Mouse (Mus musculus): ENCODE measurements around the gene Pax4. TPM values are rescaled to one million over a fixed set of nuclear protein-coding genes. Genes with fewer than 3 reads are reported as not detected.
A peak's percentile ranks its signal among the peaks of the same experiment; 100 is the strongest.

Gene Pax4
- 0.39 and 0.69 TPM in 2 replicates for polyA plus RNA-seq (2012; rRNA removed)

DNA sequence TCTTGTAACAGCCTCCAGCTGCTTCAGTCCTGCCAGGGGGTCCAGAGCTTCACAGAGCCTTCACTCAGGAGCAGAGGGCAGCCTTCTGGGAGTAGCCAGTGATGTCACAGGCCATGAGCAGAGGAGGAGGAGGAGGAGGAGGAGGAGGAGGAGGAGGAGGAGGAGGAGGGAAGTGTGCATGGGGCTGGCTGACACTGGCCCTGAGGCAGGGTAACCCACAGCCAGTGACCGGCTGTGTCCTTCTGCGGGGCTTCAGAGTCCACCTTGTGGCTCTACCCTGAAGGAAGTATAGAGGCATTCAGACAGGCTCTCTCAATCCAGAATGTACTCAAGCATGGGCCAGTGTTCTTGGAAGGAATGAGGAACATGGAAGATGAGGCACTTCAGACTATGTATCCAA lies at the start of gene Pax4:
Gene Pax4 (minus strand): TSS at position 101 of the 400 bp plus-strand sequence.
- WGBS, result 80% methylated on average over 2 of the region's 2 CpGs
- peaks cover 5% of the 10 kb centered on the region for H3K27me3 ChIP-seq (ENCODE audit: control insufficient read depth, insufficient read depth, low read length)
- no peak within 1 kb of the TSS for H3K27ac ChIP-seq (ENCODE audit: insufficient read depth, low read depth, low read length)
- H3K4me1 ChIP-seq (ENCODE audit: control insufficient read depth, insufficient read depth, insufficient read length, low read length), result peaks cover 2% of the 10 kb centered on the region; the same call in 1 of the 2 replicates
- TF ChIP-seq POLR2A (IDR thresholded peaks at IDR 0.05; ENCODE audit: low read depth, low read length) (no peak), CTCF (IDR thresholded peaks at IDR 0.05; ENCODE audit: extremely low read depth, insufficient read length, insufficient replicate concordance, low read depth, low read length) (no peak)
- H3K4me3 ChIP-seq (ENCODE audit: low read depth, low read length), result no peak within 1 kb of the TSS
- H3K36me3 ChIP-seq (ENCODE audit: control insufficient read depth, insufficient read depth, low read length), result no peaks in the 10 kb centered on the region

GRCm38 (mm10) chr6:28497837-28498236 lies 48.7 kb upstream of the Pax4 start:
- Histone ChIP-seq H3K27ac (ENCODE audit: insufficient read depth, low read depth, low read length) (no peak overlapping the region), H3K27me3 (ENCODE audit: control insufficient read depth, insufficient read depth, low read length) (no peaks in the 10 kb centered on the region), H3K4me3 (ENCODE audit: low read depth, low read length) (no peak overlapping the region), H3K36me3 (ENCODE audit: control insufficient read depth, insufficient read depth, low read length) (peaks cover 6% of the 10 kb centered on the region), H3K4me1 (ENCODE audit: control insufficient read depth, insufficient read depth, insufficient read length, low read length) (no peaks in the 10 kb centered on the region)
- TF ChIP-seq CTCF (IDR thresholded peaks at IDR 0.05; ENCODE audit: extremely low read depth, insufficient read length, insufficient replicate concordance, low read depth, low read length) (no peak), POLR2A (IDR thresholded peaks at IDR 0.05; ENCODE audit: low read depth, low read length) (no peak)
- WGBS, result 39% methylated on average over 5 of the region's 5 CpGs

- Histone ChIP-seq H3K4me1 (ENCODE audit: control insufficient read depth, insufficient read depth, insufficient read length, low read length) (peaks cover 6% of the 10 kb centered on the region), H3K27ac (ENCODE audit: insufficient read depth, low read depth, low read length) (no peak overlapping the region), H3K4me3 (ENCODE audit: low read depth, low read length) (no peak overlapping the region), H3K27me3 (ENCODE audit: control insufficient read depth, insufficient read depth, low read length) (no peaks in the 10 kb centered on the region), H3K36me3 (ENCODE audit: control insufficient read depth, insufficient read depth, low read length) (peaks cover 10% of the 10 kb centered on the region)
- TF ChIP-seq CTCF (IDR thresholded peaks at IDR 0.05; ENCODE audit: extremely low read depth, insufficient read length, insufficient replicate concordance, low read depth, low read length) (no peak), POLR2A (IDR thresholded peaks at IDR 0.05; ENCODE audit: low read depth, low read length) (no peak)
Measured at GRCm38 (mm10) chr6:28491198-28491597, 42.0 kb upstream of the Pax4 start.

DNA sequence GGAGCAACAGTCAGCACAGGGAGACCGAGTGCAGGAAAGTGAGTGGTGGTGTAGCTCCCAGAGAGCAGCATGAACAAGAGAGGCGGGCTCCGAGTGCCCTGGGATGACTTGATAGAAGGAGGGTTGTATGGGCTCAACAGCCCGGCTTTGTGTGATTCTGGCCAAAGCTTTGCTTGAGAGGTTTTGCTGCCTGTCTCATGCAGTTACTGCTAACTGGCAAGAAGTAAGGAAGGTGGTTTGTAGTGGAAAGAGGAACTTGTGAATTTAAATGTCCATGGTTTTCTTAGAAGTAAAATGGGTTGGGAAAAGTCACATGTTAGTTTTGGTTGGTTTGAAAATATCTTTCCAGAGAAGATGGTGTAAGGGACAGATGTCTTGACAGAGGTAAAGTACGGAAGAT lies 41.5 kb upstream of the Pax4 start:
- Histone ChIP-seq H3K4me3 (ENCODE audit: low read depth, low read length) (no peak overlapping the region), H3K36me3 (ENCODE audit: control insufficient read depth, insufficient read depth, low read length) (peaks cover 12% of the 10 kb centered on the region), H3K27me3 (ENCODE audit: control insufficient read depth, insufficient read depth, low read length) (no peaks in the 10 kb centered on the region), H3K27ac (ENCODE audit: insufficient read depth, low read depth, low read length) (no peak overlapping the region), H3K4me1 (ENCODE audit: control insufficient read depth, insufficient read depth, insufficient read length, low read length) (peaks cover 8% of the 10 kb centered on the region)
- TF ChIP-seq POLR2A (IDR thresholded peaks at IDR 0.05; ENCODE audit: low read depth, low read length) (no peak), CTCF (IDR thresholded peaks at IDR 0.05; ENCODE audit: extremely low read depth, insufficient read length, insufficient replicate concordance, low read depth, low read length) (no peak)
- WGBS, result 71% methylated on average over 5 of the region's 5 CpGs

GRCm38 (mm10) chr6:28488204-28488851 lies 39.2 kb upstream of the Pax4 start:
- Histone ChIP-seq H3K27ac (ENCODE audit: insufficient read depth, low read depth, low read length) (no peak overlapping the region), H3K27me3 (ENCODE audit: control insufficient read depth, insufficient read depth, low read length) (no peaks in the 10 kb centered on the region), H3K4me1 (ENCODE audit: control insufficient read depth, insufficient read depth, insufficient read length, low read length) (peaks cover 8% of the 10 kb centered on the region), H3K36me3 (ENCODE audit: control insufficient read depth, insufficient read depth, low read length) (peaks cover 14% of the 10 kb centered on the region), H3K4me3 (ENCODE audit: low read depth, low read length) (no peak overlapping the region)
- 44% methylated on average over 1 of the region's 1 CpGs for WGBS
- TF ChIP-seq CTCF (IDR thresholded peaks at IDR 0.05; ENCODE audit: extremely low read depth, insufficient read length, insufficient replicate concordance, low read depth, low read length) (no peak), POLR2A (IDR thresholded peaks at IDR 0.05; ENCODE audit: low read depth, low read length) (no peak)

GRCm38 (mm10) chr6:28486905-28487304 lies 37.8 kb upstream of the Pax4 start:
- peaks cover 13% of the 10 kb centered on the region for H3K4me1 ChIP-seq (ENCODE audit: control insufficient read depth, insufficient read depth, insufficient read length, low read length)
- 43% methylated on average over 7 of the region's 7 CpGs for WGBS
- peak overlapping the region; percentile 42 for H3K4me3 ChIP-seq (ENCODE audit: low read depth, low read length)
- no peaks in the 10 kb centered on the region for H3K27me3 ChIP-seq (ENCODE audit: control insufficient read depth, insufficient read depth, low read length)
- H3K27ac ChIP-seq (ENCODE audit: insufficient read depth, low read depth, low read length), result peak overlapping the region; percentile 38
- TF ChIP-seq POLR2A (IDR thresholded peaks at IDR 0.05; ENCODE audit: low read depth, low read length) (no peak), CTCF (IDR thresholded peaks at IDR 0.05; ENCODE audit: extremely low read depth, insufficient read length, insufficient replicate concordance, low read depth, low read length) (no peak)
- H3K36me3 ChIP-seq (ENCODE audit: control insufficient read depth, insufficient read depth, low read length), result peaks cover 10% of the 10 kb centered on the region; the same call in 1 of the 2 replicates

- peaks cover 17% of the 10 kb centered on the region for H3K4me1 ChIP-seq (ENCODE audit: control insufficient read depth, insufficient read depth, insufficient read length, low read length)
- H3K27ac ChIP-seq (ENCODE audit: insufficient read depth, low read depth, low read length), result peak overlapping the region; percentile 38
- peak overlapping the region; percentile 42; the same call in 1 of the 2 replicates for H3K4me3 ChIP-seq (ENCODE audit: low read depth, low read length)
- 66% methylated on average over 2 of the region's 2 CpGs for WGBS
- no peaks in the 10 kb centered on the region for H3K27me3 ChIP-seq (ENCODE audit: control insufficient read depth, insufficient read depth, low read length)
- no peak for TF ChIP-seq CTCF (IDR thresholded peaks at IDR 0.05; ENCODE audit: extremely low read depth, insufficient read length, insufficient replicate concordance, low read depth, low read length)
- no peak for TF ChIP-seq POLR2A (IDR thresholded peaks at IDR 0.05; ENCODE audit: low read depth, low read length)
- H3K36me3 ChIP-seq (ENCODE audit: control insufficient read depth, insufficient read depth, low read length), result peaks cover 10% of the 10 kb centered on the region; the same call in 1 of the 2 replicates
Measured at GRCm38 (mm10) chr6:28486471-28486870, 37.3 kb upstream of the Pax4 start.

Measured in small intestine, adult 2 months (tissue).